Mouse (Mus musculus) macrophage (primary cell): ENCODE measurements around the gene Pbx1. TPM values are rescaled to one million over a fixed set of nuclear protein-coding genes. Genes with fewer than 3 reads are reported as not detected.

Experiments used
- H3K27ac ChIP-seq: fragments of 350-480 bp; formaldehyde crosslinking; 2 replicates; pipeline ENCODE4 v1.9.0; 2021
- H3K36me3 ChIP-seq: fragments of 350-480 bp; formaldehyde crosslinking; 2 replicates; pipeline ENCODE4 v1.9.0; 2021; ENCODE audit errors: inconsistent target
- H3K4me3 ChIP-seq: fragments of 350-480 bp; formaldehyde crosslinking; 2 replicates; pipeline ENCODE4 v1.9.0; 2021; ENCODE audit errors: inconsistent target
- H3K79me2 ChIP-seq: fragments of 350-480 bp; formaldehyde crosslinking; 2 replicates; pipeline ENCODE4 v1.9.0; 2021; ENCODE audit errors: inconsistent target
- WGBS: methylation state at CpG from one replicate; pipeline ENCODE4 v1.1.7; 2026; ENCODE audit warnings: inconsistent platforms; ENCODE audit not compliant: missing documents; 5-methylcytosine and 5-hydroxymethylcytosine counted together
- polyA plus RNA-seq: library from polyadenylated mRNA; stranded (reverse); fragments of 250-400 nt; gene quantifications from 3 replicates; pipeline ENCODE4 v1.2.4, GENCODE M21; 2018; ENCODE audit warnings: inconsistent platforms

The Pbx1 gene
- polyA plus RNA-seq, 1 experiment from 2014 or later = 1.5 TPM

GRCm38 (mm10) chr1:168124643-168125490, 307.2 kb downstream of the Pbx1 start:
- Histone ChIP-seq H3K79me2 (no peaks in the 10 kb centered on the region), H3K36me3 (no peaks in the 10 kb centered on the region), H3K27ac (no peak overlapping the region), H3K4me3 (no peak overlapping the region)
- WGBS = 79% methylated on average over 5 of the region's 5 CpGs

DNA sequence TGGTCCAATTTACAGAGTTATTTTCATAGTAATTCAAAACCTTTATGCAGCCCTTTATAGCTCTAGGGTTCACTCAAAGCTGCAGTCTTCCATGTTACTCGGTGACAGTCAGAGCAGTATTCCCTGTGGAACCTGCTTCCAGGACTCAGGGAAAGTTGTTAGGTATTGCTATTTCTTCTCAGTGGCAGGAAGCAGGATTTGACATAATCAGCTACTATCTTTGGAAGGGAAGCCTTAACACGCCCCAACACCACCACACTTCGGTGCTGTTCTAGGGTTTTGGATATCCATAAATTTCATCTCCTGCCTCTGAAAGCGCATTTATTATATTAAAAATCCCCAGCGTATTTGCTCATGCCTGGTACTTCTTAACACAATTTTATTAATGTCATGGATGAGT, 314.0 kb downstream of the Pbx1 start:
- Histone ChIP-seq H3K27ac (no peak overlapping the region), H3K36me3 (no peaks in the 10 kb centered on the region), H3K79me2 (no peaks in the 10 kb centered on the region), H3K4me3 (no peak overlapping the region)
- WGBS = 95% methylated on average over 5 of the region's 5 CpGs

GRCm38 (mm10) chr1:168117367-168117766, 314.7 kb downstream of the Pbx1 start:
- Histone ChIP-seq H3K36me3 (no peaks in the 10 kb centered on the region), H3K79me2 (no peaks in the 10 kb centered on the region)
- WGBS = 86% methylated on average over 4 of the region's 4 CpGs

DNA sequence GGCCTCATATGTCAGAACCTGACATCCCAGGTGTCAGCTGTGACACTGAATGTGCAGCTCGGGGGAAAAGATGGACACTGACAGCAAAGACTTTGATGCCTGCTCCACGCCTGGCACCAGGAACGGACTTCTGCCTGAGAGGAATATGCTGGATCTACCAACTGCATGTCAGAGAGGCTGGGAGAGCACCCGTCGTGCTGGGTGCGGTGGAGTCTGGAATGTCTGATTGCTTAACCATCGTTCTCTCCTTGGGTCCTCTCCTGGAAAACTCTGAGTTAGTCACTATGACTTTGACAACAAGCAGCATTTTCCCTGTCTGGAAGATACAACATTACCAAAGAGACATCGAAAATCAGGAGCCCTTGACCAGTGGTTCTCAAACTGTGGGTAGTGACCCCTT, 322.3 kb downstream of the Pbx1 start:
- H3K79me2 ChIP-seq = no peaks in the 10 kb centered on the region
- no peak overlapping the region for H3K27ac ChIP-seq
- no peak overlapping the region for H3K4me3 ChIP-seq
- H3K36me3 ChIP-seq = no peaks in the 10 kb centered on the region
- 91% methylated on average over 8 of the region's 8 CpGs for WGBS

More at GRCm38 (mm10) chr1:168117367-168117766, 314.7 kb downstream of the Pbx1 start:
- Histone ChIP-seq H3K27ac (no peak overlapping the region), H3K4me3 (no peak overlapping the region)

DNA sequence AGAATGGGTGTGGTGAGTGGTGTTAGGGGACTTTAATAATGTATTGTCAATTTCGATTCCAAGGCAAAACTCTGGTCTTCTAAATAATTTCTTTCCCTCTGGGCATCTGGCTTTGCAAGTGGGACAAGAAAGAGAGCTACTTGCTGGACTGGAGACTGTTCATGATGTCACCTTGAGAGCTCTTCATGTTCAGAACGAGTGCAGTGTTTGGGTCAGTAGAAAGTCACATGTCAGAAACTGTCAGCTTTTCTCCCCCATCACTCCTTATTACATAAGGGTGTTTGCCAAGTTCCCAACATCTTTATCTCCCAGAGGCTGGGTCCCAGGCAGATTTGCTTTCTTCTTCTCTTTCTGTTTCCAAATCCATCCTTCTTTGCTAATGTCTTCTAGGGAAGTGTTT, 328.2 kb downstream of the Pbx1 start:
- Histone ChIP-seq H3K27ac (no peak overlapping the region), H3K36me3 (no peaks in the 10 kb centered on the region), H3K4me3 (no peak overlapping the region), H3K79me2 (no peaks in the 10 kb centered on the region)
- WGBS = 91% methylated on average over 2 of the region's 2 CpGs

GRCm38 (mm10) chr1:168101514-168101913, 330.6 kb downstream of the Pbx1 start:
- Histone ChIP-seq H3K27ac (no peak overlapping the region), H3K36me3 (no peaks in the 10 kb centered on the region), H3K79me2 (no peaks in the 10 kb centered on the region), H3K4me3 (no peak overlapping the region)
- 62% methylated on average over 3 of the region's 3 CpGs for WGBS

- Histone ChIP-seq H3K79me2 (no peaks in the 10 kb centered on the region), H3K27ac (no peak overlapping the region), H3K4me3 (no peak overlapping the region), H3K36me3 (no peaks in the 10 kb centered on the region)
- 87% methylated on average over 2 of the region's 2 CpGs for WGBS
Measured at GRCm38 (mm10) chr1:168098806-168099205, 333.3 kb downstream of the Pbx1 start.

GRCm38 (mm10) chr1:168094671-168095070, 337.4 kb downstream of the Pbx1 start:
- 64% methylated on average over 4 of the region's 4 CpGs for WGBS
- Histone ChIP-seq H3K79me2 (no peaks in the 10 kb centered on the region), H3K27ac (no peak overlapping the region), H3K4me3 (no peak overlapping the region), H3K36me3 (no peaks in the 10 kb centered on the region)

- Histone ChIP-seq H3K79me2 (no peaks in the 10 kb centered on the region), H3K27ac (no peak overlapping the region), H3K36me3 (no peaks in the 10 kb centered on the region), H3K4me3 (no peak overlapping the region)
- 77% methylated on average over 2 of the region's 2 CpGs for WGBS
Measured at GRCm38 (mm10) chr1:168093044-168093443, 339.0 kb downstream of the Pbx1 start.

- no peak overlapping the region for H3K4me3 ChIP-seq
- no peaks in the 10 kb centered on the region for H3K36me3 ChIP-seq
- H3K27ac ChIP-seq = no peak overlapping the region
- WGBS = 75% methylated on average over 4 of the region's 4 CpGs
- H3K79me2 ChIP-seq = no peaks in the 10 kb centered on the region
Measured at GRCm38 (mm10) chr1:168091627-168092026, 340.4 kb downstream of the Pbx1 start.

DNA sequence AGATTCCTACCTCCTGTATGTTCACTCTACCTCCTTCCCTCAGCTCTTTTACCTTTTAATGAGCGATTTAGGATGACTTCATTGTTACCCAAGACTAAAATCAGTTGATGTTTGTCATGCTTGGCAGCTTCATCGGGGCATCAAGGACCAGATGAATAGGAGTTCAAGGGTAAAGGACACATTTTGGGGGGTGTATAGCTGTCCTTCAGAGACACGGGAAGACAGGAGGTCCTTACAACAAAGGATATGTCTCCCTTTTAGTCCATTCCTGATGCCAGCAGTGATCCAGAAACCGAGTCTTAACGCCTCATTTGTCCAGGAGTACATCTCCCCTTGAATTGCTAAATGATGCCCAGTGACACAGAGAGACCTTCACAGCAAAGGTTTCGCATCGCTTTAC, 343.4 kb downstream of the Pbx1 start:
- H3K4me3 ChIP-seq = no peak overlapping the region
- WGBS = 92% methylated on average over 7 of the region's 7 CpGs
- no peaks in the 10 kb centered on the region for H3K79me2 ChIP-seq
- no peaks in the 10 kb centered on the region for H3K36me3 ChIP-seq
- H3K27ac ChIP-seq = no peak overlapping the region

DNA sequence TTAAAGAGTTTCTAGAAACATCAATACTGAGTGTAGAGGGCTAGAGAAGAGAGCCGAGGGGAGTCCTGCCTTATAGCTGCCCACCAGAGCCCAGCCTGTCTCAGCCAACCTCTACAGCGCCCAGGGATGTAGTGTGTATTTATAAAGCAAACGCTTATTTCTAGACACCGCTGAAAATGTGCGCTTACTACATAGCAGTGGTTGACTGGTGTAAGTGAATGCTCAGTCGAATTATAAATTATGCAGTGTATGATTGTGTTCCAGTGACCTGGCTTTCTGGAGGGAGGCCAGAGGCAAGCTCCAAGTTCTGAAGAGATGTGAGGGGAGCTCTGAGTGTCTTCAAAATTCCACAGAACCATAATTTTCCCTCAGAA, 352.7 kb downstream of the Pbx1 start:
- Histone ChIP-seq H3K27ac (no peak overlapping the region), H3K79me2 (no peaks in the 10 kb centered on the region), H3K36me3 (no peaks in the 10 kb centered on the region), H3K4me3 (no peak overlapping the region)
- 96% methylated on average over 6 of the region's 6 CpGs for WGBS

GRCm38 (mm10) chr1:168078746-168079393, 353.2 kb downstream of the Pbx1 start:
- Histone ChIP-seq H3K27ac (no peak overlapping the region), H3K36me3 (no peaks in the 10 kb centered on the region), H3K4me3 (no peak overlapping the region), H3K79me2 (no peaks in the 10 kb centered on the region)
- 88% methylated on average over 10 of the region's 10 CpGs for WGBS

DNA sequence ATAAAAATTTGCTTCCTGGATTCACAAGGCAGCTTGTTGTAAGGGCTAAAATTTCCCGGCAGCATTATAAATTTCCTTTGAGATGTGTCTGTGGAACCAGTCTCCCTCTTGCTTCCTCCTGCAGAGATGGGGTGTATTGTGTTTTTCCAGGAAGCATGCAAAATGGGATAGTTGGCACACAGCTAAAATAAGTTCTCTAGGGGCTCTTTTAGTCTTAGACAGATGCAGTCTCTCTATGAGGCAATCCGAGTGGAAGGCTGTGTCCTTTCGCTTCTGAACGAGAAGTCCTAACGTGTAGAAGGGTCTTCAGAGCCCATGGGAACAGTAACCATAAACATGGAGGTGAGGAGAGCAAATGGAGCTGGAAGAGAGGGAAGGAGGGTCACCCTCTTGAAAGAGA, 360.1 kb downstream of the Pbx1 start:
- H3K4me3 ChIP-seq = no peak overlapping the region
- no peaks in the 10 kb centered on the region for H3K79me2 ChIP-seq
- H3K27ac ChIP-seq = no peak overlapping the region
- WGBS = 79% methylated on average over 5 of the region's 5 CpGs
- H3K36me3 ChIP-seq = no peaks in the 10 kb centered on the region

DNA sequence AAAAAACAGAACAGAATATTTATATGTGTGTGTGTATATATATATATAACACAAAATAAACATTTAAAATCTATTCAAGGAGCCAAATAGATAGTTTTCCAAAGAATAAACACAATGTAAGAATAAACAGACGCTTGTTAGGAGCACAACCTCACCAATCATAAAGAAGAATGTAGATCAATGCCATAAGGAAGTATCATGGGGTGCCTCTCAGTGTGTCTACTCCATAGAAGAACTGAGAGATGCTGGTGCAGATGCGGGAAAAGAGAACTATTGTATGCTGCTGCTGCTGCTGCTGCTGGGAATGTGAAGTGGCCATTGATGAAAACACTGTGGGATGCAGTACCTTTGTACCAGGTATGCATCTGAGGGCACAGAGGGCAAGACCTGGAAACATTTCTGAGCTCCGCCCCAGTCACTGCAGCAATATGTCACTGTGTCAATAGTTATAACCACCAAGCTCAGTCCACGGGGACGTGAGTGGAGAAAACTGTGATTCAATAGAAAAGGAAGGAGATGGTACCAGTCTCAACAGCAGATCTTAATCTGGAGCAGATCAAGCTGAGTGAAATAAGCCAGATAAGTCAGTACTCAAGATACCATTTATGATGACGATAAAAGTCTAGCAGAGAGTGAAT, 361.7 kb downstream of the Pbx1 start:
- 83% methylated on average over 6 of the region's 6 CpGs for WGBS
- no peak overlapping the region for H3K4me3 ChIP-seq
- H3K79me2 ChIP-seq = no peaks in the 10 kb centered on the region
- no peaks in the 10 kb centered on the region for H3K36me3 ChIP-seq
- H3K27ac ChIP-seq = no peak overlapping the region
